Mouse (Mus musculus): ENCODE data around the gene Tnxb.
A peak's percentile ranks its signal among the peaks of the same experiment; 100 is the strongest.
"Not testable (repeated sequence)": the region's sequence is repeated elsewhere in the genome, so short reads cannot be mapped to it uniquely, and the experiment has no call there.

Gene Tnxb

DNA sequence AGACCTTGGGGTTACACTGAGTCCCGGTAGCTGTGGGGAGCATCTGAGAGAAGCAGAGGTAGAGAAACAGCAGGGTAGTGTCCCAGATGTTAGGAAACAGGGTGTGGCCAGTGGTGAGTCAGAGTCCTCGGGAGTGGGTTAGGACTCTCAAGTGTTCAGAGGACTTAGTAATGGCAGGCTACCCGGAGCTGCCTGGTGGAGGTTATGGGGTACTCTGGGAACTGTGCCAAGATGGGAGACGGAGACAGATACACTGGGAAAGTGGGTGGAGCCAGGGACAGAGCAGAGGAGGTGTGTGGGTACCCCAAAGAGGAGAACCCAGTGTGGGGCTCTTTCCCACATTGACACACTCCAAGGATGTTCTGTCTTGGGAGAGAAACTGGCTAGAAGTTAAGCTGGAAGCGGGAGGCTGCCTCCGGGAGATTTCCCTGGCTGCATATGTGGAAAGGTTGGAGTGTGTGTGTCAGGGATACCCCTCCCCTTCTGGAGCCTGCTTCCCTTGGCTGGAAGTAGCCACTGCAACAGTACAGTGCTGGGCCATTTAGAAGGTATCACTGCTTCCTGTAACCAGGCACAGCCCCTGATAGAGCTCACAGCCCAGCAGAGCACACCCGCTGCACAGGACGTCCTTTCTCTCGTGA lies 14.0 kb downstream of the Tnxb start:
- no peak for DNase-seq (ENCODE audit: low spot score)

DNA sequence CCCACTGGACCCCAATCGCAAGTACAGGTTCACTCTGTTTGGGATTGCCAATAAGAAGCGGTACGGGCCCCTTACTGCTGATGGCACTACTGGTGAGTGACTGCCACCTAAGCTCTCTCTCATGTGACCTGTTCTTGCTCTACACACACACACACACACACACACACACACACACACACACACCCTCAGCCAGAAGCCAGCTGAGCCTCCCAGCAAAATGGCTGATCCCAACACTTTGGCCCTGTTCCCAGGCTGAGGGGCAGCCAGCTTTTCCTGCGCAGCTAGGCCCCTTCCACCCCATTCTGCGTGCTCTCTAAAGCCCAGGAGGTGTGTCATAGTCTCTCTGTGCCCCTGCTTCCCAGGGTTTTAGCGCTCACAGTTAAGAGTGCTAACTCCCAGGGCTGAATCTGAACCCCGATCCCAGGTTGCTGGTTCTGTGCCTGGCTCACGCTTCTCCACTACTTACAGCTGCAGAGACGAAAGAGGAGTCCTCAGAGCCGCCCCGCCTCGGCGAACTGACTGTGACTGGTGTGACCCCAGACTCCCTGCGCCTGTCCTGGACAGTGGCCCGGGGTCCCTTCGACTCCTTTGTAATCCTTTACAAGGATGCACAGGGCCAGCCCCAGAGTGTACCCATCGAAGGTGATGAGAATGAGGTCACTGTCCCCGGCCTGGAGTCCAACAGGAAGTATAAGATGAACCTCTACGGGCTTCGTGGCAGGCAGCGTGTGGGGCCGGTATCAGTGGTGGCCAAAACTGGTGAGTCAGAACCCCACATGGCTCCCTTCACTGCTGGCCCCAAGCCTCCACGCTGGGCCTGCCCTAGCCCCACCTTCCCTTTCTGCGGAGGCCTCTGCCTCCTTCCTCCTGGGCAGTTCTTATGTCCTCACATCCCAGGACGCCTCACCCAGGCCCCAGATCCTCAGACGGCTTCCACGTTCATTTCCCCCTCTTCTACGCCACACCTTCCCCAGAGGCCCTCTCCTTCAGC lies 15.1 kb downstream of the Tnxb start:
- DNase-seq (ENCODE audit: low spot score), result no peak

DNA sequence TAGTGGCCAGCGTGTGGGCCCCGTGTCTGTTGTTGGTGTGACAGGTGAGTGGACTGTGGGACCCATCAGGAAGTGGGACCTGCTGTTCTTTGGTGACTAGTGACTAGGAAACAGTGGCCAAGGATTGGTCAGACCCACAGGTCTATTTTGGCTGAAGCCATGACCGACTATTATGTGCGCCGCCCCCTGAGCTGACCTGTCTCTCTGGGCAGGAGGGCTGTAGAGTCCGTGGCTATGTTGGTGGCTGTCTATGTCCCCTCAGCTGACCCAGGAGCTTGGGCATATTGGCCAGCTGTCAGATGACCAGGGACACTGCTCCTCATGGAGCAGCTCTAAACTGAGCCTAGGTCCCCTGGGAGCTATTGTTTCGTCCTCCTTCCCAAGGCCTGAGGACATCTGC lies 18.6 kb downstream of the Tnxb start:
- DNase-seq (ENCODE audit: low spot score), result no peak

DNA sequence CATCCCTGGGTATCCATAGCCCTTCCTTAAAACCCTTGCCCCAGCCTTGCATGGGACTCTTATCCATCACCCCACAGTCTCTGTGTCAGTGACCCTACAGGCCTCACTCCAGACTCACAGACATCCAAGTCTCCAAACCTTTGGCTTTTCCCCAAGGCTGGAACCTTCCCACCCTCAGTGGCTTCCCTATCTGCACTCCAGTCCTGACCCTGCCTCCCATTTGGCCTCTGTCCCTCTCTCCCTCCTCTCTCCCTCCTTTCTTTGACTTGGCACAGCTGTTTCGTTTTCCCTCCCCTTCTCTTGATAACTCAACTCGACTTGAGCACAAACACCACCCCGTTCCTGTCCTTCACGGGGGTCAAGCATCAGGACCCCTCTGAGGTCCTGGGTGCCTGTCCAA lies 20.1 kb downstream of the Tnxb start:
- DNase-seq (ENCODE audit: low spot score), result peak; percentile 69

DNA sequence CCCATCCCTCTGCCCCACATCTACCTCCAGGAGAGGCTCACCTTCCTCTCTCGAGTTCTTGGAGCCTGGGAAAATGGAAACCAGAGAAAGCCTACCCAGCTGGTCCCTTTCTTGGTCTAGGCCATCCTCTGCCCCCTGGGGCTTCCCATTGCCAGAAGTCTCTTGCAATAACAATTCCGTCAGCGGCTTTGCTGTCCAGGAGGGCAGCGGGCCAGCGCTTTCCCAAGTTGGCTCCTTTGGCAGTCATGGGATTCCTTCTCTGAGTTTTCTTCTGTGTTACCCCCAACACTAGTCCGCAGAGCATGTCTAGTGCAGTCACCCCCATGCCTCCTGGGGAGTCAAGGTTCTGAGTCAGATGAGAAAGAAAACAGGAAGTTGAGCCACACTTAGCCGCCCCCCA lies 22.6 kb downstream of the Tnxb start:
- DNase-seq (ENCODE audit: low spot score), result peak; percentile 54

DNA sequence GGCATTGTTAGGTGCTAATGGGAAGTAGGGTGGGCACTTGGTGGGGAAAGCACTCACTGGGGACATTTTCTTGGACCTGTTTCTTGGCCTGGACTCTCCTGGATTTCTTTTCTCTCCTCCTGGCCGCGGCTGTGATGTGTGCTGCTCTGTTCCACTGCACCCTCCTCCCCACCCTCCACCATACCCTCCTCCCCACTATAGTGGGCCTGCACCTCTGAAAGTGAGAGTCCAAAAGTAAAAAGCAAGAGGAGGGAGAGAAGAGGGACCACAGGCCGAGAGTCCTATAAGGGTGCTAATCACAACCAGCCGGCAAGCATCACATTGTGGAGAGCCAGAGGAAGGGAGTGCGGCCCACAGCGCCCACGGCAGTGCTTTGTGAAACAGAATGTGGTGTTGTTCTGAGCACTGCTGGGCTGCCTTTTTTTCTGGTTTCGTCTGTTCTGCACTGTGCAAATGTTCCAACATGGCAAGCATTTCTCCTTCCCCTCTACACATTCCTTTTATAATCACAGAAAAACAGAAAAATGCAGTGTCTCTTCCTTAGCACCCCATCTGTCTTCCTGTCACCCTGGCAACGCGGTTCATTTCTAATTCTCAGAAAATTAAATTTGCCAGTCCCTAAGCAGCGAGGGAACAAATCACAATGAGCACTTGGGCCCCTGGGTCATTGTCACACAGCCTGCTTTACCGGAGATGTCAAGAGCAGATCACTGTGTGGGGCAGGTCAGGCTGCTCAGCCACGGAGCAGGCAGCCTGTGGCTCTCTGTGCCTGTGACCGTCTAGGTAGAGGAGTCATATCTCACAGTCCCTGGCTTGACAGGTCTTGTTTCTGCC lies 29.5 kb downstream of the Tnxb start:
- no peak for DNase-seq (ENCODE audit: low spot score)

DNA sequence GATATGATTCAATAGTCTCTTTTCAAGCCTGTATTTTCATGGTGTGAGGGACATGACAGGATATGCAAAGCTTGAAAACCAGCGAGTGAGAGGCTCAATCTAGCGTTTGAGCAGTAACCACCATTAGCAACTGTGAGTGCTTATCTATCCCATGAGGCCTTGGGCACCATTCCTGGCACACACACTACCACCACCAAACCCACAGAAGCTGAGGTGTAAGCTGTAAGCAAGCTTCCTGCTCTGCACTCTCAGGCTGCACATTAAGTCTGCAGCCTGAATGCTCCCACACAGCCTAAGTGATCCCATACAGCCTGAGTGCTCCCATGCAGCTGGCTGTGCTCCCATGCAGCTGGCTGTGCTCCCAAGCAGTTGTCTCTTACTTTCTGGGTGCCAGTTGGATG lies 30.3 kb downstream of the Tnxb start:
- DNase-seq (ENCODE audit: low spot score), result no peak

DNA sequence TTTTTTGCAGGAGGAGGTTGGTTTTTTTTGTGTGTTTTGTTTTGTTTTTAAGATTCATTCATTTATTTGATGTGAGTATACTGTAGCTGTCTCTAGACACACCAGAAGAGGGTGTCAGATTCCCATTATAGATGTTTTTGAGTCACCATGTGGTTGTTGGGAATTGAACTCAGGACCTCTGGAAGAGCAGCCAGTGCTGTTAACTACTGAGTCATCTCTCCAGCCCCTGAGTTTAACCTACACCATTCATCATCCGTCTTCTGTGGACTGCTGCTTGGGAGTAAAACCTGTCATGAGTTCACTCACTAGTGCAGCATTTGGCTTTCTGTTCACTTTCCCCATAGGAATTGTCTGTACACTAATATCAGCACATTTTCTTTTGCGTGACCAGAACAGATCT lies 36.1 kb downstream of the Tnxb start:
- DNase-seq (ENCODE audit: low spot score), result not testable (repeated sequence)

DNA sequence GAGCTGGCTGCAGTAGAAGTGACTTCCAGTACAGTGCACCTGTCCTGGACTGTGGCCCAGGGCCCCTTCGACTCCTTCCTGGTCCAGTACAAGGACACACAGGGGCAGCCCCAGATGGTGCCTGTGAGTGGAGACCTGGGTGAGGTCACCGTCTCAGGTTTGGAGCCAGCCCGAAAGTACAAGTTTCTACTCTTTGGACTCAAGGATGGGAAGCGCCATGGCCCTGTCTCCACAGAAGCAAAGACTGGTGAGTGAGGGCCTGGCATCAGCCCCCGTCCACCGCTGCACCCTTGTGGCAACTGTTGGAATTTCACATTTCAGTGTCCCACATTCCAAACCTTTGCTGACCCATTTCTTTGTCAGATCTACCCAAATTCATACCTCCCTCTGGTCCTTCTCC lies 42.6 kb downstream of the Tnxb start:
- DNase-seq (ENCODE audit: low spot score), result peak; percentile 18

DNA sequence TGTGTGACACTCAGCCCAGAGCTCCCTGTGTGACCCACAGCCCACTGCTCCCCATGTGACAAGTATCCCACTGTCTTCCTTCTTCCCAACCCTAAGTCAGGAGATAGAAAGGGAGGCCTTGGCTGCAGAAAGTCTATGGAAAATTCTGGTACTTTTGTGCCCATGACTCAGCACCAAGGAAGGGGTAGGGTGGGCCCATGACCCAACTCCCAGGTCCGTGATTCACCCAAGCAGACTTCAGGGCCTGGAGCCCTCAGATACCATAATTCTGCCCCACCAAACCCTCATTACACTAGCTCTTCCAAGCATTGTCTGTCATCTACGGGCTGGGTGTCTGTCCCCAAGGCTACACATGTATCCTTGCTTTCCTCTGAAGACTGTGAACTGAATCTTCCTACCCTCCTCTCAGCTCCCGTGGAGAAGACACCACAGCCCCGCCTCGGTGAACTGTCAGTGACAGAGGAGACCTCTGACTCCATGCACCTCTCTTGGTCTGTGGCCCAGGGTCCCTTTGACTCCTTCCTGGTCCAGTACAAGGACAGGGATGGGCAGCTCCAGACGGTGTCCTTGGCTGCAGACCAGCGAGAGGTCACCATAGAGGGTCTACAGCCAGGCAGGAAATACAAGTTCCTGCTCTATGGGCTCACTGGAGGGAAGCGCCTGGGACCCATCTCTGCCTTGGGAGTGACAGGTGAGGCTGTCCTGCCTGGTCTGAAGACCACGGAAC lies 44.0 kb downstream of the Tnxb start:
- not testable (repeated sequence) for DNase-seq (ENCODE audit: low spot score)

DNA sequence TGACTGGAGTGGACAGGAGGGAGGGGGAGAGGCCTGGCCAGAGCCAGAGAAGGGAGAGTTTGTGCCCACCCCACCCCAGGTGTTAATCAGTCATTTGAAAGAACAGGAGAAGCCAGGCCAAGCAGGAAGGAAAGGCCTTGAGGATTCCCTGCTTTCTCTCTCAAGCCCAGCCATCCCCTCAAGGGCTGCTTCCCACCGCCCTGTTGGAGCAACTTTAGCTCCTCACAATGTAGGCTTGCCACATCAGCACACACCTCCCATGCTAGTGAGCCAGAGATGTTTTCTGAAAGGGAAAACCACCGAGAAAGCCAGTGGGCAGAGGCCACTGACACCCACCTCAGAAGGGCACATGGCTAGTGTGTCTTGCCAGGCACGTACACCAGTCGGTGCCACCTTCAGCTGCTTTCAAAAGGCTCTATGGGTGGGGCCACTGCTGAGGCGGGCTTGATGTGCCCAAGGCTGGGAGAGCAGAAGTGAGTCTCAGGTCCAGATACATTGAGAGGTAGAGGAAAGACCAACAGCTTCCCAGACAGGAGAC lies 44.6 kb downstream of the Tnxb start:
- DNase-seq (ENCODE audit: low spot score), result not testable (repeated sequence)

DNA sequence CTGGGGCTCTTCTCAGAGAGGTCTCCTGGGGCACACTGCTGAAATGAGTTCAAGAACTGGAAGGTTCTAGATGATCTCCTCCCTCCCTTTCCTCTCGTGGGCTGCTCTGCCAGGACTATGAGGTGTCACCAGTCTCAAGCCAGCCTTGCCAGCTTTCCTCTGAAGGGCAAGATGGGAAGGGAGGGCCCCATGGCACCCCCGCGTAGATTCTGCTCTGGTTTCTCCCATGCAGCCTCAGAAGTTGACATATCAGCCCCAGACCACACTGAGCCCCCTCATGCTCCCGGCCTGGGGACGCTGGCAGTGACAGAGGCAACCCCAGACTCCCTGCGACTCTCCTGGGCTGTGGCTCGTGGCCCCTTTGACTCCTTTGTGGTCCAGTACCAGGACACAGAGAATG lies 45.1 kb downstream of the Tnxb start:
- DNase-seq (ENCODE audit: low spot score), result not testable (repeated sequence)

DNA sequence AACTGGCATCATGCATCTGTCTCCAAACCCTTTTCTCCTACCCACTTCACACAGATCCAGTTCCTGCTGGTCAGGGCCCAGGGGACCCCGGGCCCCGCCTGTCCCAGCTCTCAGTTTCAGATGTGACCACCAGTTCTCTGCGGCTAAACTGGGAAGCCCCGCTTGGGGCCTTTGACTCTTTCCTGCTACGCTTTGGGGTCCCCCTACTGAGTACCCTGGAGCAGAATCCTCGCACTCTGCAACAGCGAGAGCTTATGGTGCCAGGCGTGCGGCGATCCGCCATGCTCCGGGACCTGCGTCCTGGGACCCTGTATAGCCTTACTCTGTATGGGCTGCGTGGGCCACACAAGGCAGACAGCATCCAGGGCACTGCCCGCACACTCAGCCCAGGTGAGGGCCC lies 45.9 kb downstream of the Tnxb start:
- DNase-seq (ENCODE audit: low spot score), result no peak

DNA sequence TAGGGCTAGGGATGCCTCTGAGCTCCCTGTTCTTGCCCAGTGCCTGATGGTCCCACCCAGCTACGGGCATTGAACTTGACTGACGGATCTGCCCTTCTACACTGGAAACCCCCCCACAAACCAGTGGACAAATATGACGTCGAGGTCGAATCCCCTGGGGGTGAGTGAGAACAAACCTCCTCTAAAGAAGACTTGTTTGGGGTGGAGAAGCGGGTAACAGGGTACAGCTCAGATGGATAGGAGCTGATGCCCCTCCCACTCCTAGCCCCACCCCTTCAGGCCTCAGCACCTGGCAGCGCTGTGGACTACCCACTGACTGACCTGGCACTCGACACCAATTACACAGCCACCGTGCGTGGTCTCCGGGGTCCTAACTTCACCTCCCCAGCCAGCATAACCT lies 47.1 kb downstream of the Tnxb start:
- DNase-seq (ENCODE audit: low spot score), result no peak

DNA sequence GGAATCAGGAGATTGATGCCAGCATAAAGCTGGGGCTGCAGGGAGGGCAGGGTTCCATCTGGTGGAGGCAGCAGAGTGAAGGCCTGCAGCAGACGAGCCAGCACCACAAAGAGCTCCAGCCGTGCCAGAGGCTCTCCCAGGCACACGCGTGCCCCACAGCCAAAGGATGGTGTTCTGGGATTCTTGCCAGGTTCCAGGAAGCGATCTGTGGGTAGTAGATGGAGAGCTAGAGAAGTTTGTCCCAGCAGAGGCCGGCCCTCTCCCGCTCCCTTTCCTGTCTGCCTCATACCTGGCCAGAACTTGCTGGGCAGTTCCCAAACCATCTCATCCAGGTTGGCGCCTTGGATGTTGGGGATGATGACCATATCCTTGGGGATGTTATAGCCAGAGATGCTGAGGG lies 49.6 kb downstream of the Tnxb start:
- not testable (repeated sequence) for DNase-seq (ENCODE audit: low spot score)

DNA sequence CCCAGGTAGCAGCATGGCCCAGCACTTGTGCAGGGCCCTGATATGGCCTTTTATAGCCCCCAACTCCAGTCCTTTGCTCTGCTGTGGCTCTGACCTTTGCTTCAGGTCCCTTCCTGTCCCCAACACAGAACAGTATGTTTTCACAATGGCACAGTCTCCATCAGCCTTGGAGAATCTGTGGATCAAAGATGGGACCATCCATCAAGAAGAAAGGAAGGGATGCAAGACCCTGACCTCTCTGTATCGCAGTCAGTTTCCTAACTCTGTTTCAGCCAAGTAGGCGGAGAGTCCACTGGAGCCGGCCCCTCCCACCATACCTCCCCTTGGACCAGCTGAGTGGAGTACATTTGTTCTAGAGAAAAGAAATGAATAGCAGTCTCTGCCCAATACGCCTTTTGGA lies 51.9 kb downstream of the Tnxb start:
- DNase-seq (ENCODE audit: low spot score), result not testable (repeated sequence)

DNA sequence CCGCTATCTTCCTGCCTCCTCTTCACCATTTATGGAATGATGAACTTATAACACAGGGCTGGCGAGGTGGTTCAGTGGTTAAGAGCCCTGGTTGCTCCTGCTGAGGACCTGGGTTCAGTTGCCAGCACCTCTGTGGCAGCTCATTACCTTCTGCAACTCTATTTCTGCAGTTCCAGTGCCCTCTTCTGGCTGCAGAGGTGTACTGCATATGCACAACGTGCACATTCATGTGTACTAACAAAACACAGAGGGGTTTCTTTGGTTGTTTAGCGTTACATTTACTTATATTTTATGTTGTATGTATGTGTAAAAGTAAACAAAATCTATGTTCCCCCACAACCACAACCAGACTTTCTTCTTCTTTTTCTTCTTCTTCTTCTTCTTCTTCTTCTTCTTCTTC lies 52.7 kb downstream of the Tnxb start:
- no peak for DNase-seq (ENCODE audit: low spot score)

DNA sequence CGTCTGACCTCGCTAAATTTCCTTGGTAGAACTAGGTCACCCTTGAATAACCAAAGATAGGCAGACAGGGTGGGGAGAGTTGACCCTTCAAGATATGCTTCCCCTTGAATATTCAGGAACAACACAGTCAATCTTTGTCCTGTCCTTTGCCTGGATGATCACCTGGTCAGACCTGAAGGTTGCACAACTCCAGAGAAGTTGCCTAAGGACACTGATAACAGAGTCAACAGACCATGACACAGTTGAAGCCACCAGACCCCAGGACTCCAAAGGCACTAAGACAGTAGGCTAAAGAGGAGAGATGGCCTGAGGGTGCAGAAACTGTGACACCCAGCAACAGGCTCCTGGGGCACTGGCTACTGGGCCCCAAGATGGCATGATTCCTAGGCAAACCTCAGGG lies 57.6 kb downstream of the Tnxb start:
- no peak for DNase-seq (ENCODE audit: low spot score)

DNA sequence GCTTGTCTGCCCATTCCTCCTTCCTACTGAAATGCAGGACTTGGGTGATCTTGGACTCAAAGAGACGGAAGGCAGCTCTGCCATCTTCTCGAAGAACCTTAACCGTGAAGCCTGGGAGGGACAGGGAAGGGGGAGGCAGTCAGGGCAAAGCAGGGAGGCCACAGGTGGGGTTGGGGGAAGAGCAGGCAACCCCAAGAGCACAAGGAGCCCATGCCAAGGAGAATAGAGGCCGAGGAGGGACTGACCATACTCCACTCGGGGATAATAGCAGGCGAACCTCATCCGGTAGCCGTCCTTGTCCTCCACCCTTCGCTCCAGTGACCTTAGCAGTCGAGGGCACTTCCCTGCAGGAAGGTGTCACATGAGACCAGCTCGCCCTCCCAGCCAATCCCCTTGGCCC lies 58.8 kb downstream of the Tnxb start:
- not testable (repeated sequence) for DNase-seq (ENCODE audit: low spot score)

DNA sequence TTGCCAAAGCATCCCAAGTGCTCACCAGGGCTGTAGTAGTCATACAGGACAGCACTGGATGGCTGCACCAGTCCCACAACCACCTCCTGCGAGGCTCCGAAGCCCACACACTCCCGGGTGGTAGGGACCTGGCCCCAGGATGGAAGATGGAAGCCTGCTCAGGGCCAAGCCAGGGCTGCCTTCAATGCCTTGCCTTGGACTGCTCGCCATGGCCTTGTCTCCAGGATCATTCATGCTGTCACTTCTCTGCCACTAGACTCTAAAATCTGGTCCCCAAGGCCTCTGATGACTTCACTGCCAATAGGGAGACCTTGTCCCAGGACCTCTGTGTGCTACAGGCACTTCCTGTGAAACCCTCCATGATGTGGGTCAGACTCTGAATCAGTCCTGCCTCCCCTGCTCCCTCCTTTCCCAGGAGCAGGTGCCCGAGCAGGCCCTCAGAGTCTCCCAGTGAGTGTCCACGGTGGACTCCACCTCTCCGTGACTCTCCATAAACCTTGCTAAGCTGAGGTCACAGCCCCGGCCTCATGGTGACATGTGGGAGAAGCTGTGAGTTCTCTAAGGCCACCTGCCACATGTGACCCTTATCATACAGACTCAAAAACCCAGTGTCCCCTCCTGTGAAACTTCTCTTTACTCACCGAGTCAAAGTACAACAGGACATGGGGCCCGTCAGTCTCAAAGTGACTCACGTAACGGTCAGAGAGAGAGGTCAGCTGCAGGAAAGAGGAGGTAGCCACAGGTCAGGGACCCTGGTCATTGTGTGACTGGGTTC lies 59.6 kb downstream of the Tnxb start:
- not testable (repeated sequence) for DNase-seq (ENCODE audit: low spot score)

DNA sequence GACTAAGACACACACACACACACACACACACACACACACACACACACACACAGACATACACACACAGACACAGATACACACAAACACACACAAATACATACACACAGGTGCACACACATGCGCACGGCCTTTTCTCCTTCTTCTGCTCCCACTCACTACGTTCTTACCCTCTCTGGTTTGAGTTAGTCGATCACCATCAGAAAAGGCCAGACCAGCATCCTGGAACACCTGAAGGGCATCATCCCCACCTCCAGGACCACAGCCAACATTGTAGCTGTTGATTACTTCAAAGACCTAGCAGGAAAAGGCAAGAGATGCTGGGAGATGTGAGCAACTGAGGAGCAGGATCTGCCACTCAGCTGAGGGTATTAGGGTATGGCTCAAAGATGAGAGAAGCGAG lies 67.1 kb downstream of the Tnxb start:
- DNase-seq (ENCODE audit: low spot score), result not testable (repeated sequence)

Data from ovary, adult 18-20 months (tissue).